Mouse (Mus musculus) T-cell, adult 2 months (primary cell): ENCODE data around the gene Syne1.

Source experiments
- DNase-seq: peaks from one replicate; pipeline ENCODE4 v3.0.0; 2022; ENCODE audit warnings: low spot score

Gene Syne1

DNA sequence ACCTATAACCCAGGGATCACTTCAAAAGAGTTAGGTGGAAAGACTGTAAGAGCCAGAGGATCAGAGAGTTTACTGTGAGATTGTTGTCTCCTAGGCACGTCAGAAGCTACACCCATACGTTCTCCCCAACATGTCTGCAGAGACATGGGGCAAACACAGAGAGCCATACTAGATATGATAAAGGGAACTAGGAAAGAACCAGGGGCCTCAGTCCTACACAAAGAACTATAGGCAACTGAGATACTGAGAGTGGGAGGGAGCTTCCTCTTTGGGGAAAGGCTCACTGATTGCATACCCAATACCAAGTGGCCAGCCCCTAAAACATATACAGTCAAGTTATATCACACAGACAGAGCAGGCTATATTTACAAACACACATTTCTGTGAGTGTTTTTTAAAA, 491.3 kb downstream of the Syne1 start:
- no peak for DNase-seq

DNA sequence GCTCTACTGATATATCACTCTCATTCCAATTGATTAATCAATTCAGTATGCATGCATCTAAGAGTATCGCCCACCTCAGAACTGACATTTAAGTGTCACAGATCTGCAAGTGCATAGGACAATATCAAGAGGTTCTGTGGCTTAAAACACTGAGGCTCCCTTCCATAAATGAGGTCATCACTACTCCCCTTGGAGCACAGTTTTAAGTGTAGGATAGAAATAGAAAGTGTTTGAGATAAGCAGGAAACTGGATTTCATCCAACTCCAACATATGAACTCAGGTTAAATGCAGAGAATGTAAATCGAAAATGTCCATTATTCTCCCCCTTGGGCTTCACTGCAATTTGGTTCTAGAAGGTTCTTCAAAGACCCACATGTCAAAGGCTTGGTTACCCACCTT, 492.4 kb downstream of the Syne1 start:
- no peak for DNase-seq

DNA sequence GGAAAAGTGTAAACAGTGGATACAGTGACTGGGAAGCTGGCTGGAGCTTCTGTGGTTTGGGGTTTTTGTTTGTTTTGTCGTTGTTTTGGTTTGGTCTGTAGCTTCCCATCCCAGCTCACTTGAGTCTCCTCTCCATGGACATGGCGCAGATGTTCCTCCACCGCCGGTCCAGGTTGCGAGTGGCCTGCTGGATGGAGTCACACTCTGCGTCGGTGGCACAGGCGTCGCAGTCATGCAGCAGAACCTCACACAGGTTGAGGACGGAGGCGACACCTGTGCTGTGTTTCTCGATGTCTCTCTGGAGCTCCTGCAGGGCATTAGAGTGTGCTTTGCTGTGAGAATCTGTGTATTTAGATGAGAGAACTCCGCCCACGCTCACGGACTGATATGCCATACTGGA, 493.6 kb downstream of the Syne1 start:
- DNase-seq, result no peak

DNA sequence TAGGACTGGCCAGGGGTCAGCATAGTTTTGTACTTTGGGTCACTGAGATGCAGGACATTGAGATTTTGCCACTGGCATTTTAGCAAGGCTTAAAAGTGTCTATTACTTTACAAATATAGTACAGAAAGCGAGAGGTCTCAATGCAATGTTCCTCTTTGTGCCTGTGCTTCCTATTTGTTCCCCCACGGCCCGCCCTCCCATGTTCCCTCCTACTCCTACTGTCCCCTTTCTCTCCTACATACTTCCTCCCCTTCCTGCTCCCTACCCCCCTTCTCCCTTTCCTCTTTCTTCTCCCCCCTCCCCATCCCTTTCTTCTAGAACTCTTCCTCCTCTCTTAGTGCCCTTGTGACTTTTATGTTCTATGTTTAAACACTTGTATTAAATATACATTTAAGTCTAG, 494.3 kb downstream of the Syne1 start:
- no peak for DNase-seq

DNA sequence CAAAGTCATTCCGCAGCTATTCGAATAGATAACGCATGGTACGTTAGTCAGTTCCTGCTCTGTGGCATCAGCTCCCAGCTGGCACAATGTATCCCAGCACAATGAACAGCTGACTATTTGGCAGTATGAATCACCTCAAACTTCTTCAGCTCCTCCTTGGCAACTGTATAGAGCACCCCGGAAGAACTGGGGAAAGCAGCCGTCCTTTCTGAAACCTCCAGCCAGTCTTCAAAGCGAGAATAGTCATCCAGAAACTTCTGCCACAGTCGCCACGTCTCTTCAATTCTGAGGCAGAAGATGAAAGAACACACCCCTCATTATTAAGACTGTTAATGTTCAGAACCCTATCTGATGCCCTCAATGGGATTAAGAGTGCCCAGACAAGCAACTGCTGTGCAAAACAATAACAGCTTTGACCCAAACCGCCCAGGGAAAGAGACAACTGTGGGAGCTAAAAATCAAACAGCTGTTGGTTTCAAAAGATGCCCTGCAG, 495.0 kb downstream of the Syne1 start:
- no peak for DNase-seq

DNA sequence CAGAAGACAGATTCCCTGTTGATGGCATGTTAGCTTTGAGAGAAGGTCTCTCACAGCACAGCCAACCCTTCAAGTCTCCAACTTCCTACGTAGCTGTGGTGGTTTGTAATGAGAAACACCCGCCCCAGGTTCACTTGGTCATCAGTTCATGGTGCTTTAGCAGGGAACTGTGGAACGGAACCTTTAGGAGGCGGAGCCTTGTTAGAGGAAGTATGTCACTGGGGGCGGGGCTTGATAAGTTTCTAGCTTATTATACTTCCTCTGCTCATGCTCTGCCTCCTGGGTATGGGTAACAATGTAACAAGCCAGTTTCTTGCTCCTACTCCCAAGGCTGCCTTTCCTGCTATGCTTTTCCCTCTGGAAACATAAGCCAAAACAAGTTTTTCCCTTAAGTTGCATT, 505.6 kb downstream of the Syne1 start:
- no peak for DNase-seq

DNA sequence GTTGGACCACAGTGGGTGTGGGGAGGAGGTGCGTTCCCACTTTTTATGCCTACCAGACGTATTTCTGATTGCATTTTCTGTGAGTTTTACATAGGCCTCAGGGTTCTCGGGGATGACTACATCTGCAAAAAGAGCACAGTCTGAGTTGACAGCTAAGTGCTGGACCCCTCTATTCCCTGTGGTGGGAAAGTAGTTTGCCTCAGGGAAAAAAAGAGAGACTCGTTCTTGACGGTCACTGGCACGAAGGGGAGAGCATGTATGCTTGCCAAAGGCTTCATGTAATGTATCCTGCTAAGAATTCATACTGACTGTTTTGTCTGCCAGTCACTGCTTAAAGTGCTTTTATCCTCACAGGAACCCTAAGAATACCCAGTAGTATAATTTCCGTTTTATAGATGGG, 506.1 kb downstream of the Syne1 start:
- no peak for DNase-seq

DNA sequence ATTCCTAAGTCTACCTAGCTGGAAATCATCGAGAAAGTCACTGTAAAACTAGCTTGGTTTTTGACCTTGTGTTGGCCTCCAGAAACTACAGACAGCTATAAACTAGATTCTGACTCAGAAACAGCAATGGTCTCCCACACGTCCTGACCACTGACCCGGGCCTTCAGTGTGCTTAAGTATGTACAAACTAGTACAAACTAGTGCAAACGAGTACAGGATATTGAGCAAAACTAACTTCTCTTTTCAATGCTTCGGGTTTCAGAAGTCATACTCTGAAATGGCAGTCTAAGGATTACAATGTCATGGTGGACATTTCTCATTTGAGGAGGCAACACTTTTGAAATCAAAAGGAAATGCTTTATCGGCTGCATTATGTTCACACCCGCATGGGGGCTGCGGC, 506.8 kb downstream of the Syne1 start:
- no peak for DNase-seq

DNA sequence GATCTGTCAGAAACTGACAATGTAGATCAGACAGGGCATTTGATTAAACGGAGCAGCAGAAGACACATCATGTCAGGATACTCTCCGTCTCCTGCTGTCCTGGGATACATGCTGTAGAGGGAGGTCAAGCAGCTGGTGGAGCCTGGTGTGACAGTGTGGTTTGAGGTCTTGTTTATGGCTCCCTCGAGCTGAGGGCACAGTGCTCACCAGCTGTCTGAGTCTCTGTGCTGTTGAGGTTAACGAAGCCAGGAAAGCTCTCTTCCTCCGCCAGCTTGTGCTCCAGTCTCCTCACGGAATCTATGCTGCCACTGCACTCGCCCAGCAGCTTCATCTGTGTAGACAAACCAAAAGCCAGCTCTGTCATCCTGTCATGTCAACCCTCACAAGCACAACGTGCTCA, 510.0 kb downstream of the Syne1 start:
- DNase-seq, result no peak

DNA sequence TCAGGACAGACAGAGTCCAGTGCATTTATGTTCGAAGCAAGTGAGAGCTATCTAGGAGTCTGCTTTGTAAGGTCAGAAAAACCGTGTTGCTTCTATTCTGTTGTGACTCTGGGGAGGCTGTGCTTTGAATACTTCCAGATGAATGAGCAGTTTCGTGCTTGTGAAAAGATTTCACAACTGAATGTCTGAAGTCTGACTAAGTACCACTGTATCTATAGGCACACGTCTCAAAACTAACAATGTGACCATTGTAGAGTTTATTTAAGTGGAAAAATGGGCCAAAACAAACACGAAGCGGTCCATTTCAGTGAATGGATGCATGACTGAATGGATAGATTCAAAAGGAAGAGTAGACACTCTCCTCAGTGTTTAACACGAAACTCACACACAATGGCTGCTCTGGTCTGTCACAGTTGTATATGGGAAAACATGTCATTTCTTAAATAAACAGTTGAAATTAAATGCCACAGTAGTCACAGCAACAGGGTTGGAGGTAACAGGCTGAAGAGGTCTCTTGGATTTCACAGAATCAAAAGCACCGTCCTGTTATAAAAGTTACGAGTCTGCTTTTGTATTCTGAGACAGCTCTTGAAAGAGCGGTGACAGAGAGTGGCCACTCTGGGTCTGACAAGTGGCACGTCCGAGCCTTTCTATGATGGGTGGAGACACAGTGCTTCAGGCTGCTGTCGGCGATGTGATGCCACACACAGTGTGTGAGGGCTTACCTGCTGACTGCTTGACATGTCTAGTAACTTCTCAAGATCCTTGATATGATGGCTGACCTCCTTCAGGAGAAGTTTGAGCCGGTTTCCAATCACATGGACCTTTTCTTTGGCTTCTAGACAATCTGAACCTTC, 518.9 kb downstream of the Syne1 start:
- DNase-seq, result no peak

DNA sequence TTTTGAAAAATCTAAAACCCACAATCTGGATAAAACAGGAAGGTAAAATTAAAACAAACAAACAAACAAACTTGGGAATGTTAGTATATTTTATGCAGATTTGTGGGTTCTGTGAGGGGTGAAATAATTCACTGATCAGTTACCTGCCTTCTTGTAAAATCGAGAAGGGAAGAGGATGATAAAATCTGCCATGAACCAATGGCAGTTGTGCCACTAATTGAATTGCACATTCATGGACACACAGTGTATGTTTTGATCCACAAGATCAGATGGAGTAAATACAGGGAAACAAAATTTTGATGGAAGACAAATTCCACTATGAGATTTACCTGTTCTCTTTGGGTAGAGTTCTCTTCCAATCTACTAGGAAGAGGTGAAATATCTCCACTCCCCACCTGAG, 521.4 kb downstream of the Syne1 start:
- DNase-seq, result no peak

DNA sequence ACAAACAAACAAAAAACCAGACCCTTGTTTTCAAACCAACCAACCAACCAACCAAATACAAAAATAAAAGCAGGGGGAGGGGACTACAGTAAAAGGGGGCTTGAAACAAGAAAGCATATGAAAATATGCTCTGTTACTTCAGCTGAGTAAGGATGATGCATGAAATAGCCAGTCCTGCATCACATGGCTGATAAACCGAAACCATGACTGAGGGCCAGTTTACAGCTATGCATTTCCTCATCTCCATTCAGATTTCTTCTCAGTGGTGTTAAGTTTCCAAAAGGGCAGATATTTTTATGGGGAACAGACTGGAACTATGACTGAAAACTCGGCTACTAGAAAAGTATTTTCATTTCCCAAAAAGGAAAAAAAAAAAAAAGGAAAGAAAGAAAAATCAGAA, 522.1 kb downstream of the Syne1 start:
- DNase-seq, result no peak

DNA sequence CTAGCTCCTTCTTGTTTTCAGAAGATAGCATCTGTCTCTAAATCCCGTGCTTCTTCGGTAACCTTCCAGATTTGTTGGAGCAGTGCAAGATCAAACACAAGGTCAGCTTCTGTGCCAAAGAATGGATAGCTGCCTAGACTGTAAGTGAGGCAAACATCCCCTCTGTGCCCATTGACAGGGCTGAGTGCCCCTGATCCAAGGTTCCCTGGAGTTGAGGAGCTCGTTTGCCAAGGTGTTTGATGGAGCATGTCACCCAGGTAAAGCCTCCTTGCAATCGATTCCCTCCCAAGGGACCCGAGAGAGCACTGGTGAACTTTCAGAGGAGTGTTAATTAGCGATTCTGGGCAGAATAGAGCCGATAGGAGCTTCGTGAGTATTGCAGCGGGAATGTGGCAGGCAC, 523.0 kb downstream of the Syne1 start:
- DNase-seq, result no peak

DNA sequence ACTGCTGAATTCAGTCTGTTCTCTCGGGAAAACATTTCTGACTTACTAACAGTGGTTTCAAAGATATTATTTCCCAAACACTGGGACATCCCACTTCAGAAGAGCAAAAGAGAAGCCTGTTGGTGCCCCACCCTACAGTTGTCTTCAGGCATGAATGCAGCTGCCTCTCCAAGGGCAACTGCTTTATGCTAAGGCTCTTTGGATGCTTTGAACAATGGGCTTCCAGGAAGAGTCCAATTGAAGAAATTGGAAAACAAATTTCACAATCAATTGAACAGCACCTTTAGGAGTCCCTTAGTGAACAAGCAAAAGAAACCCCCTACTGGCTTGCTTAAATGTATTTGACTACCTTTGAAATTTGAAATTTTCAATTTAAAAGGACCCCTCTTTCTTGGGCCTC, 524.1 kb downstream of the Syne1 start:
- no peak for DNase-seq

DNA sequence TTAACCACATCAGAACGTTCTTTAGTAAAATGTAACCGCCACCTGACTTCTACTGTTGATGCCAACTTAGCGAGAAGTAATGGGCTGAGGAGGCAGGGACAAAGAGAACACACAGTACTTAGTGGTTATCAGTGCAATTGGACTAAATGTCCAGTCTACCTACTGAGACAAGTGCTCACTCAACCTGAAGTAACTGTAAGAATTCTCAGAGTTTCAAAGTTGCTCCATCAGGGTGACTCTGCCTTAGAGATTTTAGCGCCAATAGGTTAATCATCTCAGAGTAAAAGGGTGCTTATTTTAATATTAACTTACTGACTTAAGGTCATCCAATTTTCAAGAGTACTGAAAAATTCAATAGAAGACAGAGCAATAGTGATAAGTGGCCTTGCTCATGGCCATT, 525.4 kb downstream of the Syne1 start:
- DNase-seq, result no peak

DNA sequence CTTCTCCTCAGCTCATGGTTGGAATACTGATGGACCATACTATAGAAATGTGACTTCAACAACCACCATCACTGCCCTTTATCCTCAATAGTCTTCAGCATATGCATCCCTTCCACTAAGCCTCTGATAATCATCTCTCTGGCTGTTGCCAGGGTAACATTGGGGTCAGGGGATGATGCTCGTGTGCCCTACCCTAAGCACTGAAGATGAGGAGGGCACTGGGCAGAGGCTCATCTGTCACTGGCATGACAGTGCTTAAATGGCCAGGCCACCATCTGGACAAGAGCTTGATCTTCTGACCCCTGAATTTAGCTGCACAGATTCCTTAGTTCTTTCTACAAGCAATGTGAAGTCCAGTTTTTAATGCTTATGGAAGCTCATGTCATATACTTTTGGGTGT, 534.1 kb downstream of the Syne1 start:
- no peak for DNase-seq

DNA sequence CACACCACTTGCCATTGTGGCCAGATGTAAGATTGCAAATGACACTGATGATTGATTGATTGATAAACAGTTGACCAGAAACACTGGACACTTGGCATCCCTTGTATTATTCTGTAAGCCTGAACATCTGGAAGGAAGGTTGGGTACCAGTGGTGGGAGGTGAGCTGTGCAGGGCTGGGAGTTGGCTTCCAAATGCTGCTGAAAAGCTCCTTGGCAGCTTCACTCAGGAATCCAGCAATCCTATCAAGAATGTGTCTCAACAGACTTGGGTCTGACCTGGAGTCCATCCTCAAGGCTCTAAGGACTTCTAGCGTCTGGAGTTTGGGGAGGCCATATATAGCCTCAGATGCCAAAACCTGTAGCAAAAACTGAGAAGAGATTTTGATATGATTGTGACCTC, 536.3 kb downstream of the Syne1 start:
- DNase-seq, result no peak

DNA sequence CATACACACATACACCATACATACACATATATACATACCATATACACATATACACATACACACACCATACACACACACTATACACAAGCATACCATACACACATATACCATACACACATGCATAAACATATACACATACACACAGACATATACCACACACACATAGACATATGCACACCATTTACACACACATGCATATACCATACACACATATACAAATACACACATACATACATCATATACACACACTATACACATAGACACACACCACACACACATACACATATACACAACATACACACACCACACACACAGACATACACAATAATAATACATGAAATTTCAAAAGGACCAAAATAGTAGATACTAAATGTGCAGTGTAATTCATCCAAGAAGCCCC, 539.3 kb downstream of the Syne1 start:
- no peak for DNase-seq

DNA sequence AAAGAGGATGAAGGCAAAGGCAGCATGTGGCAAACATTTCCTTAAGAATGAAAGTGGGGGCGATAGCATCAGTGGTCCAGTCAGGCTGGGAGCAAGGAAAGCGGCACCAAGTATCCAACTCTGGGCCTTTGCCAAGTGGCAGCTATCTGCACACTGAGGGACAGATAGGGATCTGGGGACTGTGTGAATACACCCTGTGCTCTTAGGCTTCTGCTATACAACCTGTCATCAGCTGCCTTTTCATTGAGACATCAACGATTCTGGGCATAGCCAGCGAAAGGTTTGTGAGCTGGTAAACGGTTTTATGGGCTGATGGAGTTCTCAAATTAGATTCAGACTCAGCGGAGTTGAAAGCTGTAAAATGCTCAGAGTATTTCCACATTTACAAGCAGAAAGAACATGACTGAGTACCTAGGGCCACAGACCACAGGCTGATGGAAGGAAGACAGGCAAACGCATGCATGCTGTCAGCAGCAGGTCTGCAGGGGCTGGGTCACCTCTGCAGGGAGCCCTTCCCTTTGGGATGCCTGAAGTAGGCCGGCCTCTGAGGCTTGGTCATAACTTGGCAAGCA, 542.4 kb downstream of the Syne1 start:
- no peak for DNase-seq

DNA sequence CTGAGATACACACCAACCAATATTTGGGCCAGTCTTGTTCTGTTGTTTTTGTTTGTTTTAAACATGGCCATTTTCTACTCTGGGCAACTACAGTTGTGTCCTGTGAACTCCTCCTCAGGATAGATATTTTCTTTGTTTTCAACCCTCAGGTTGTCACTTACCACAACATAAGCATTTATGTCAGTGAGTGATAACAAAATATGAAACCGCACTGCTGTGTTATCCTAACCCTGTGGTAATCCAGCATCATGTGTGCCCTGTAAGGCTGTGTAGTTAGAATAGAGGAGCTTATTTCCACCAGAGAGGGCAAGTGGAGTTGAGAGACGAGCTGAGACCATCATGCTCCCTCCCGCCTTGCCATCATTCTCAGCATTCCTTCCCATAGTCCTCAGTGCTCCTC, 554.7 kb downstream of the Syne1 start:
- no peak for DNase-seq

DNA sequence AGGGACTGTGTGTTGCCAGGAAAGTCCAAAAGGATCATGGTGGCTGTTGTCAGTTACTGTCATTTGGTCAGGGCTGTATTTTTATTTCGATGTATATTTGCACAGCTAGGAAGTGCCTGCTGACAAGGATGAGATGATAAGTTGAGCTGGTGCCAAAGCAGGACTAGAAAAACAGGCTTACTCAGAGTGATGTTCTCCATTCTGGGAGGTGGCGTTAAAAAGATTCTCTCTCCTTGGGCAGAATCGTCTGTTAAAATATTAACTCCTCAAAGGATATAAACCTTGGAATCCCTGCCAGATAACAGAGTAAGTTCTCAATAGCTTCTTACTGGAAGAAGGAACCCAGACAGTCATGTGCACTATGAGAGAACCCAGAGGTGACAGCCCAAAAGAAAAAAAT, 557.5 kb downstream of the Syne1 start:
- DNase-seq, result no peak

DNA sequence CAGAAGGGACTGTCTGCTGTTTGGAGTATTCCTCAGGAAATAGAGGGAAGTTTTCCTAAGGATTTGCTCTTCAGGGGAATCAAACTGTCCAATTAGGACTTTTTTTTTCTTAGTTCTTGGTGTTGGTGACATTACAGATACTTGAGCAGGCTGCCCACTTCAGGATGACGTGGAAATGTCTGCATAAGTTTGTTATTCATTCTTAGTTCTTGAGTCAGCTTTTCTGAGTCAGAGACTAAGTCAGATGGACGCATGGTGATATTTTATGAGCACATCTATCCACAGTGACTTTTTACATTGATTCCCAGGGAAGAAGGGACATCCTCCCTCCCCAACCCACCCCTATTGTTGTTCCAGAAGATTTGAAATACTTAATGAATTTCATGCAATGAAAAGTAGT, 567.4 kb downstream of the Syne1 start:
- no peak for DNase-seq

DNA sequence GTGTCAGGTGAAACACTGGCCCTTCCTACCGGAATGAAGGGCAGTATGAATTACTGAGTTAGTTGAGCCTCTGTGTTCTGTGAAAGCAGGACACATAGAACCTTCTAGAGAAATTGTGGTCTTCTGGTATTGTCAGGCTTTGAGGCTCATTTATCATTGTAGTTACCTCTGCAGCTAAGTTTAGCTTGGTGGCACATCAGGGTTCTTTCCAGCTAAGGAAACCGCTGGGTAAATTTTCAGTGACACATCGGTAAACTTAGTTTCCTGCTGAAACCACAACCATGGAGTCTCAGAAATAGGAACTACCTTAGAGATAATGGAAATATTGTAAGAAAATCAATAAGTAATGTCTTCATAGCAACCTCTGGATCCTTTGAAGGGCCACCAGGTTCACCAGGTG, 573.9 kb downstream of the Syne1 start:
- no peak for DNase-seq

DNA sequence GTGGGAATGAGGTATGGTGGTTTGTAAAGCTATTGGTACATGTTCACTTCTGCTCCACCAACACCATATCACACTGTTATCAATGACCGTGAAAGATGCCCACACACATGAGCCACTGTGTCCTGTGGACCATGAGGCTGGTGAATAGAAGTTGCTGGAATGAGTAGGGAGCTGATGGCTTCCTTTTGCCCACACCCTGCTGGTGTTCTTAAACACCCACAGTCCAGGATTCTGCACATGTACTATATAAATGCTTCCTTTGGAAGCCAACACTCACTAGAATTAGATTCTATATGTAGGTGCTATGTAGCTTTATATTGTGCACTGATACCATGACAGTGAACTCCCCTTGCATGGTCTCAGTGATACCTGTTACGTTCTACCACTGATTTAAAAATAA, 574.7 kb downstream of the Syne1 start:
- no peak for DNase-seq
